Mouse (Mus musculus) layer of hippocampus, postnatal 36 days (tissue): ENCODE data around the gene Cpn2. TPM values are rescaled to one million over a fixed set of nuclear protein-coding genes. Genes with fewer than 3 reads are reported as not detected.

Source experiments
- DNase-seq, 2 experiments: peaks; one replicate each; pipeline ENCODE4 v3.0.0; 2022
- total RNA-seq, 2 experiments: library from RNA; stranded (reverse); gene quantifications; 2 replicates each; pipeline ENCODE4 v1.2.3; 2021

Cpn2 gene
- total RNA-seq, 2 experiments from 2014 or later: not detected

GRCm38 (mm10) chr16:30235577-30235976, 31.7 kb downstream of the Cpn2 start:
- DNase-seq: no peak

GRCm38 (mm10) chr16:30234636-30235546, 32.4 kb downstream of the Cpn2 start:
- no peak for DNase-seq

GRCm38 (mm10) chr16:30234077-30234476, 33.2 kb downstream of the Cpn2 start:
- DNase-seq: no peak

DNA sequence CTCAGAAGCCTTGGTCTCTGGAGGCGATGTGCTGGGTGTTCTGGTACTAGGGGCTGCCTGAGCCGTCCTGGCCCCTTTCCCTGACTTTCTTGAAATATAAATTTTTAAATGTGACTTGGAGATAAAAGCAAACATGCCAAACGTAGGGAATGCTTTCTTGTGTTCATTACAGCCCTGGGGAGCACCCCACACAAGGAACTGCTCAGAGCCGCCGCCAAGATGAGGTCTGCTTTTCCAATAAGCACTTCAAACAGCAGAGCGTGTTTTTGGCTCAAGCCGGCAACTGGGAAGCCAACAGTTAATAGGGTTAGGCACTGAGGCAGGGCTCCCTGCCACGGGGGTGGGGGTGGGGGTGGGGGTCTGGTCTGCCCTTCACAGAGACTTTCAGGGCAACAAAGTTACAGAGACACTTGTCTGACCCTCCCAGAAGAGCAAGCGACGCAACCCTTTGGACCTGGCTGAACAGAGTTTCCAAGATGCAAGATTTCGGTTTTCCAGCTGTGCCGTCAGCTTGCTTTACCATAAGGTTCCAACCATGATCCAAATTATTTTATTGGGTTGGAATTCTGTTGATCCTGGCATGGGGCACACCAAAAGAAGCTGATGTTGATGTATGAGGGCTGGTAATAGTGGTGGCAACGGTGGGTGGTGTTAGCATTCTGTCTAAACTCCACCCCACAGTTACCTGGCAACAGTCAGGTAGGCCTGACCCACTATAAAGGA, 35.3 kb downstream of the Cpn2 start:
- no peak for DNase-seq

GRCm38 (mm10) chr16:30227352-30227751, 39.9 kb downstream of the Cpn2 start:
- DNase-seq: no peak

GRCm38 (mm10) chr16:30221161-30221782, 46.0 kb downstream of the Cpn2 start:
- no peak for DNase-seq

- DNase-seq: no peak
Observed at GRCm38 (mm10) chr16:30215811-30216210, 51.5 kb downstream of the Cpn2 start.

- DNase-seq: no peak
Observed at GRCm38 (mm10) chr16:30213644-30214043, 53.7 kb downstream of the Cpn2 start.

GRCm38 (mm10) chr16:30212035-30212434, 55.3 kb downstream of the Cpn2 start:
- DNase-seq: no peak

- no peak for DNase-seq
Observed at GRCm38 (mm10) chr16:30209264-30209663, 58.0 kb downstream of the Cpn2 start.

DNA sequence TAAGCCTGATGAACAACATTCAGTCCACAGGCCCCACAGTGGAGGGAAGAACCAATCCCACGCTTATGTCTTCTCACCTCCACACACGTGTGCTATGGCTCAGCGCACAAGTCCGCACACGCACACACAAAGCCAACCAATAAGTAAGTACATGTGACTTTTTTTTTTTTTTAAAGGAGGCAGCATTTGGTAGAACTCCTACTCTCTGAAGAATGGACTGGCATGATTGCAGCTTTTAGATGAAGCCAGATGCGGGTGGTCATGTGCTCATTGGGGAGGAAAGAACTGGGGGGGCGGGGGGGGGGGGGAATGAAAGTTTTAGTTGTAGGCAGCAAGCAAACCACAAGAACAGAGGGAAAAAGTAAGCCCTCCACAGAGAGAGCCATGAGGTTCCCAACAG, 59.3 kb downstream of the Cpn2 start:
- DNase-seq: no peak

- DNase-seq: no peak
Observed at GRCm38 (mm10) chr16:30207111-30207828, 60.0 kb downstream of the Cpn2 start.

Other genes starting within 250 kb of the Cpn2 start
- 10 to 100 TPM; 18.9 to 23.3 TPM for gene Hes1, start 203.1 kb downstream of the Cpn2 start, total RNA-seq
- gene Lrrc15, start 15.8 kb upstream of the Cpn2 start, total RNA-seq: under 1 TPM; 0.05 to 0.10 TPM
- 1 to 10 TPM; 2.0 to 2.1 TPM for gene Gp5, start 43.3 kb upstream of the Cpn2 start, total RNA-seq
- 10 to 100 TPM; 70.7 to 72.1 TPM for gene Atp13a3, start 138.5 kb upstream of the Cpn2 start, total RNA-seq